Comparison of ENCODE assay signal across 23 mouse cellular contexts in the genomic region with DNA sequence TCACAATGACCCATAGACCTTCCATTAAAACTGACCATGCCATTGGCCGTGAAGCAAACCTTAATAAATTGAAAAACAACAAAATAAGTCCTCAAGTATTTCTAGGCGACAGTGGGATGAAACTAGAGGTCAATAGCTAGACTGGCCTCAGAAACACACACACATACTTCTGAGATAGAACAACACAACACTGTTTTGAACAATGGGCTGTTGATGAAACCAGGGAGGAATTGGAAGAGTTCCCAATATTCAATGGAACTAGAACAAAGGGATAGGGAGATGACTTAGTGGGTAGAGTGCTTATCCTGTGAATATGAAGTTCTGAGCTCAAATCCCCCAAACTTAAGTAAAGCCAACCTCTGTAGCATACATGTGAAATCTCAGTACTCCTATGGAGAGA. TPM values are rescaled to one million over a fixed set of nuclear protein-coding genes. Genes with fewer than 3 reads are reported as not detected.
A peak's percentile ranks its signal among the peaks of the same experiment; 100 is the strongest.
DNase-seq lines count a peak whose midpoint lies in the region; ATAC-seq and TF ChIP-seq lines count a peak whose summit lies in the region.
"Had no signal": no experiment of that assay in that cellular context is flagged by ENCODE, and none has a peak within 500 bp of the region (broad histone marks: within the 10 kb centered on the region; RNA-seq: fewer than 3 reads in every experiment).

No protein-coding gene starts in this region.

- no peak overlapping the region for H3K4me3 ChIP-seq in lung, embryonic 16.5 days (ENCODE audit: low read length)
- no peak overlapping the region for H3K4me3 ChIP-seq in small intestine, adult 2 months (ENCODE audit: low read depth, low read length)
- H3K4me3 ChIP-seq: embryonic facial prominence, embryonic 13.5 days; forebrain, embryonic 15.5 days; hindbrain, embryonic 13.5 days; left cerebral cortex, adult 2 months; midbrain, embryonic 15.5 days had no signal

- TF ChIP-seq CTCF in small intestine, adult 2 months (IDR thresholded peaks at IDR 0.05; ENCODE audit: extremely low read depth, insufficient read length, insufficient replicate concordance, low read depth, low read length), result no peak

- H3K36me3 ChIP-seq in lung, embryonic 16.5 days (ENCODE audit: control insufficient read depth, insufficient read depth, low read length), result no peaks in the 10 kb centered on the region
- H3K36me3 ChIP-seq in small intestine, adult 2 months (ENCODE audit: control insufficient read depth, insufficient read depth, low read length), result peaks cover 3% of the 10 kb centered on the region; the same call in 1 of the 2 replicates
- H3K36me3 ChIP-seq: embryonic facial prominence, embryonic 13.5 days; forebrain, embryonic 15.5 days; hindbrain, embryonic 13.5 days; midbrain, embryonic 15.5 days had no signal

- H3K9me3 ChIP-seq in lung, embryonic 16.5 days (ENCODE audit: control insufficient read depth, low read length), result no peaks in the 10 kb centered on the region
- H3K9me3 ChIP-seq: embryonic facial prominence, embryonic 13.5 days; forebrain, embryonic 15.5 days; midbrain, embryonic 15.5 days had no signal

- H3K9ac ChIP-seq in lung, embryonic 16.5 days (ENCODE audit: low read length), result no peak overlapping the region
- H3K9ac ChIP-seq: embryonic facial prominence, embryonic 13.5 days; forebrain, embryonic 15.5 days; hindbrain, embryonic 13.5 days; midbrain, embryonic 15.5 days had no signal

- ATAC-seq in lung, embryonic 16.5 days (ENCODE audit: low read depth), result no peak
- ATAC-seq: forebrain, embryonic 15.5 days; midbrain, embryonic 15.5 days had no signal

- no peaks in the 10 kb centered on the region for H3K27me3 ChIP-seq in lung, embryonic 16.5 days (ENCODE audit: control insufficient read depth, insufficient read depth, low read depth, low read length)
- no peaks in the 10 kb centered on the region for H3K27me3 ChIP-seq in small intestine, adult 2 months (ENCODE audit: control insufficient read depth, insufficient read depth, low read length)
- H3K27me3 ChIP-seq: embryonic facial prominence, embryonic 13.5 days; forebrain, embryonic 15.5 days; hindbrain, embryonic 13.5 days; midbrain, embryonic 15.5 days had no signal

- peaks cover 10% of the 10 kb centered on the region for H3K4me1 ChIP-seq in lung, embryonic 16.5 days (replicated peaks; ENCODE audit: control insufficient read depth, insufficient read depth, low read length)
- peaks cover 31% of the 10 kb centered on the region; the same call in 1 of the 2 replicates for H3K4me1 ChIP-seq in small intestine, adult 2 months (ENCODE audit: control insufficient read depth, insufficient read depth, insufficient read length, low read length)
- H3K4me1 ChIP-seq: embryonic facial prominence, embryonic 13.5 days; forebrain, embryonic 15.5 days; hindbrain, embryonic 13.5 days; midbrain, embryonic 15.5 days had no signal

- H3K4me2 ChIP-seq in lung, embryonic 16.5 days (ENCODE audit: low read depth, low read length), result no peak overlapping the region
- H3K4me2 ChIP-seq: embryonic facial prominence, embryonic 13.5 days; forebrain, embryonic 15.5 days; heart, embryonic 11.5 days; hindbrain, embryonic 13.5 days; midbrain, embryonic 15.5 days had no signal

- TF ChIP-seq POLR2A in small intestine, adult 2 months (IDR thresholded peaks at IDR 0.05; ENCODE audit: low read depth, low read length), result no peak

- DNase-seq in heart, adult 11 months, result peak; percentile 68
- DNase-seq in heart, postnatal 4 days, result no peak
- no peak for DNase-seq in lung, postnatal 36 days
- peak; percentile 66 for DNase-seq in brain, adult 2 months (ENCODE audit: low read depth, low spot score)
- DNase-seq in thymus, adult 18-20 months, result no peak
- DNase-seq in thymus, postnatal 14 days, result no peak
- DNase-seq: adrenal gland, adult 8-10 months; cerebellum, adult 11-12 months; cerebellum, postnatal 14 days; heart, postnatal 10 days; kidney, postnatal 10 days; left cerebral cortex, postnatal 4 days; liver; lung, adult 2 months; thymus, postnatal 36 days had no signal

- 63% methylated on average over 2 of the region's 2 CpGs for WGBS in lung, embryonic 16.5 days
- WGBS in small intestine, adult 2 months, result 77% methylated on average over 2 of the region's 2 CpGs

- peak overlapping the region; percentile 34 for H3K27ac ChIP-seq in lung, embryonic 16.5 days (ENCODE audit: low read length)
- peak overlapping the region; percentile 97 for H3K27ac ChIP-seq in small intestine, adult 2 months (ENCODE audit: insufficient read depth, low read depth, low read length)
- H3K27ac ChIP-seq: embryonic facial prominence, embryonic 13.5 days; forebrain, embryonic 15.5 days; hindbrain, embryonic 13.5 days; left cerebral cortex, adult 2 months; midbrain, embryonic 15.5 days had no signal

RNA-seq across cellular contexts. Expression of gene Clec2d, which starts 34.6 kb away (rescaled TPM):
- 10 to 100 TPM; 14.5 to 19.7 TPM for total RNA-seq in heart, postnatal 4 days (2021)
- polyA plus RNA-seq in lung, embryonic 16.5 days (2015; fragmentation: Nextera tagmentation; extraction: Ambion mirVana), result 2.0 and 2.3 TPM in 2 replicates
- 15.4 and 20.9 TPM in 2 replicates for polyA plus RNA-seq in small intestine, adult 2 months (2012; rRNA removed)
- polyA plus RNA-seq: heart, embryonic 11.5 days; hindbrain, embryonic 13.5 days; midbrain, embryonic 15.5 days had no signal

Comparison
In these comparisons a context has a peak if more than half of its experiments do, and no peak if none do; other contexts are left out.
1. DNase-seq: peak in heart, adult 11 months (single experiment) and brain, adult 2 months (single experiment); none in heart, postnatal 4 days (single experiment), lung, postnatal 36 days (single experiment), thymus, adult 18-20 months (0 of 2) and thymus, postnatal 14 days (single experiment).